Mouse (Mus musculus): Measurements from ENCODE around the gene Tenm4.
"Not testable (repeated sequence)": the region's sequence is repeated elsewhere in the genome, so short reads cannot be mapped to it uniquely, and the experiment has no call there.

Tenm4 gene

DNA sequence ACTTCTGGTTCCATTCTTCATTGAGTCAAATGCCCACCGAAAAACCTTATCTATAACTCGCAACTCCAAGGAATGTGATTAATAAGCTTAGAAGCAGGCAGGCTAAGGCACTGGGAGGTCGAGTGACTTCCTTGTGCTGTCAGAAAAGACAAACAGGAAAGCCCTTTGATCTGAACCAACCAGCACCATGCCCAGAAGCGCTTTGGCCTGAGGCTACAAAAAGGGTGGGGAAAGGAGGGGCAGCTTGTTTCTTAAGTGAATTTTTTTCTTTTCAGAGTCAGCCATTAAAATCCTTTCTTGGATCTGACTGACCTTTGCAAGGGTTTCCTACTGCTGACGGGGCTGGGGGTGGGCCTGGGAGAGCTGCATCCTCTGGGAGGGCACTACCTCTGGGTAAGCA lies 731.1 kb downstream of the Tenm4 start:
- DNase-seq (ENCODE audit: low read depth), result no peak

DNA sequence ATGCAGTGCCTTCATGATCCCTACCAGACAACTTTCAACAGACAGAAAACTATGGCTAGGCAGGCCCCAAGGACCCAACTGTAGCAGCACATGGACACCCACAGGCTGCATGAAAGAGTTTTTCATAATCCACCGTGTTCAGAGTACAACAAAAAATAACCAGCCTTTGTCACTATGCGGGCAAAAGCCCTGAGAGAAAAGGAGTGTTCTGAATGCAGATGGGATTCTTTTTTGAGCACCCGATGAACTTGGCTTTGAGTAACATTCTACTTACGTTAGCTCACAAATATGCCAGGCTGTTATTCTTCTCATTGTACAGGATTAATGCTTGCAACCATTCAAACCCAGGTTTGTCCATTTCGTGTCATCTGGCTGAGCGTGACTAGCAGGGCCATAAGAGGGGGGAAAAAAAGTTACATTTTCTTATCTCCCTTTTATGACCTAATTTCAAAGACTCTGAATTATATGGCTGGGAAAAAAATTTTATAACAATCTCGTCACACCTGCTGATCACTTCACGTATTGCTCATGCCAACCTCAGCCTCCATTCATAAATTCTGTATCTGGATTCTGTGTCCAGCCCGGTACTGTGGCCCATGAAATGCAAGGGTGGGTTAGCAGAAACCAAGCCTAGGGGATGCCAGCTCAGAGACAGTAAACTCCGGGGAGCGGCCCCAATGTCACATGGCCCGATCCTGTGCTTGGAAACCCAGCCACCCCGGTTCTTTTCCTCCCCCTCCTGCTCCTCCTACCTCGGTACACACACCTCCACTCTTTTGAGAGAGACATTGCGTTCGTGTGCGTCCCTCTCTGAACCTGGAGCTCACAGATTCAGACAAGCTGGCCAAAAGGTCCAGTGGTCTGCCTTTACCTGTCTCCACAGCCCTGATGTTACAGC lies 732.3 kb downstream of the Tenm4 start:
- DNase-seq (ENCODE audit: low read depth), result no peak

DNA sequence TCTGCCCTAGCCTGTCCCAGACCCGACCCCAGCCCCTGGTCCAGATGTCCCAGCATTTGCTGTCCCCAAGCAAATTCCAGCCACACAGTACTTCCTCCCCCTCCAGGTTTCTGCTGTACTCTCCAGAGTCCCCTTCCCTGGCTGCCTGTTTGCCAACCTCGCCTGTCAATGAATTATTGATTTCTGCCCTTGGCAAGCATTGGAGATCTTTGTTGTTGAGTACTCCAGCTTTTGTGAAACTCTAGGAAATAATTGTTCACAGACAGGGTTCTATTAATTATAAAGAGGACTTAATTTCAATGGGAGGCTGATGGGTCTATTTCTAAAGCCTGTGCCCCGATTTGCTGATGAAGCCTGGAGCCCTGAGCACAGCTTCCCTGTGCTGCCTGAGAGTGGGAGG lies 733.4 kb downstream of the Tenm4 start:
- DNase-seq (ENCODE audit: low read depth), result no peak

DNA sequence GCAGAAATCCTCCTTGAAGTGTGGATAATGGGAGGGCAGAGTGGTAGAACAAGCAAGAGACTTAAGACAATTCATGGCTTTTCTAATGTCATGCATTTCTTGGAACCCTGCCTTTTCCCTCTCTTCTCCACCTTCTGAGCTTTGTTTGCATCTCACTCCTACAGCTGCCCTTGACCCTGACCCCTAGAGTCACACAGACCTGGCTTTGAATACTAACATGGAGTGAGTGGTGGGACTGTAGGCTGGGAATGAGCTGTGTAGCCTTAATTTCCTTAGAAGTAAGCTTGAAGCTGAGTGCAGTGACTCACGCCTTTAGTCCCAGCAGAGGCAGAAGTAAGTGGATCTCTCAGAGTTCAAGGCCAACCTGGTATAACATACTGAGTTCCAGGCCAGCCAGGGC lies 733.9 kb downstream of the Tenm4 start:
- no peak for DNase-seq (ENCODE audit: low read depth)

DNA sequence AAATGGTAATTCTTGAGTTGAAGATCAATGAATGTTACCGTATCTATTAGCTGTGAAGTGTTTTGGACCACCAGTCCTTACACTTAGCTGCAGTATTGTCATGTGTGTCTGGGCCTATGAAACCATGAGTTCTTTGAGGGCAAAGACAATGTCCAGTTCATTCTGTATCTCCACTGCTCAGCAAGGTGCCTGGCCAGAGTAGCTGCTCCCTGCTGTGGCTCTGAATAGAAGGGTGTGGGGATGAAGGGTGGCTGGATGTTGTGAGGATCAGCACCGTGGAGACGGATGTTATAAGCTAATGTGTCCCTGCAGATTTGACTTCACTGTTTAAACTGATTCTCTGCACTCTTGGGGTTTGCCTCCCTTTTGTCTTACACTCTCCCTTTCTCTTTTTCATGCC lies 734.4 kb downstream of the Tenm4 start:
- no peak for DNase-seq (ENCODE audit: low read depth)

DNA sequence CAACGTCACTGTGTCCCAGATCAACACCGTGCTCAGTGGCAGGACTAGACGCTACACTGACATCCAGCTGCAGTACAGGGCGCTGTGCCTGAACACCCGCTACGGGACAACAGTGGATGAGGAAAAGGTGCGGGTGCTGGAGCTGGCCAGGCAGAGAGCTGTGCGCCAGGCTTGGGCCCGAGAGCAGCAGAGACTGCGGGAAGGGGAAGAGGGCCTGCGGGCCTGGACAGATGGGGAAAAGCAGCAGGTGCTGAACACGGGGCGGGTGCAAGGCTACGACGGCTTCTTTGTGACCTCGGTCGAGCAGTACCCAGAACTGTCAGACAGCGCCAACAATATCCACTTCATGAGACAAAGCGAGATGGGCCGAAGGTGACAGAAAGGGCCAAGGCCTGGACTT lies 735.2 kb downstream of the Tenm4 start:
- DNase-seq (ENCODE audit: low read depth), result no peak

DNA sequence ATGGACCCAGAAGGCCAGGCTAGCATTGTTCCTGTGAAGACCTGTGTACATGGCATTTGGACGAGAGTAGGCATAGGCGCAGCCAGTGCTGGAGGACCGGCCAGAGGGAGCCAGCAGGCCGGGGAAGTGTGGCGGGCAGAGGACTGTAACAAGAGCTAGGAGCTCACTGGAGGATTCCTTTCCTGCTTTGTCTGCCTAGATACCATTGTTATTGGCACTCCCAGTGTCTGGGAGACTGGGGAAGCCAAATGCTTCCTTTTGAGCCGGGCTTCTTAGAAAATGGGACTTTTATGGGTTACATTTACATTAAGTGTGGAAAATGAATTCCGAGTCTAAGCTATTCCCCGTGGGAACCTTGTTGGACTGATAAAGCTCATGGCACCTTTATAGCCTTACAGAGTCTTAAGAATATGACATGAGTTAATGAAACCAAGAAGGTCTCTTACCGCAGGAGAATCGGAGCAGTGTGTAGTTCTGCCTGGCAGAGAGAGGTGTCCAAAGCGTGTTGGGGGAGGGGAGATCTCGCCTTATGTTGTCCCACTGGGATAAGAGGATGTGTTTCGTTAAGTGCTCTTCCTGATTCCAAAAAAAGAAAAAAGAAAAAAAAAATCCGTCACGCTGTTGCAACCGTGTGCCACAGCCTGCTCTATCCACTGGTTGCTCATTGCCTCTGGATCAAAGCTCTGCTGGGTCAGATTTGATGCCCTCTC lies 737.1 kb downstream of the Tenm4 start:
- DNase-seq (ENCODE audit: low read depth), result no peak

DNA sequence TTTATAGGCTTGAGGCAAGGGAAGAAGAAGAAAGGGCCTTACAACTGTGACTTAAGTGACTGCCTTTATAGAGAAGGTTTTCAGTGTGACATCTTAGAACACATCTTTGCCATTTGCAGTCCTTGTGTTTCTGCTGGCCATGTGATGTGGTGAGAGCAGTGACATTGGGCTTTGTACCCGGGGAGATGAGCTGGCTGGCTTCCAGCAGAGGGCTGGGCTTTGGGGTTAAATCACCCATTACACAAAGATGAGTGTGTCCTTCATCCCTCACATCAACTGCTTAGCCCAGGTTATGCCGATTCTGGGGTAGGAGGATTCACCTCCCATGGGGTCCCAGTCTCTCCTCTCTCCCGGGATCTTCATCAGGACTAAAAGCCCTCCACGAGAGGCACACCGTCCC lies 738.8 kb downstream of the Tenm4 start:
- DNase-seq (ENCODE audit: low read depth), result peak; percentile 2

DNA sequence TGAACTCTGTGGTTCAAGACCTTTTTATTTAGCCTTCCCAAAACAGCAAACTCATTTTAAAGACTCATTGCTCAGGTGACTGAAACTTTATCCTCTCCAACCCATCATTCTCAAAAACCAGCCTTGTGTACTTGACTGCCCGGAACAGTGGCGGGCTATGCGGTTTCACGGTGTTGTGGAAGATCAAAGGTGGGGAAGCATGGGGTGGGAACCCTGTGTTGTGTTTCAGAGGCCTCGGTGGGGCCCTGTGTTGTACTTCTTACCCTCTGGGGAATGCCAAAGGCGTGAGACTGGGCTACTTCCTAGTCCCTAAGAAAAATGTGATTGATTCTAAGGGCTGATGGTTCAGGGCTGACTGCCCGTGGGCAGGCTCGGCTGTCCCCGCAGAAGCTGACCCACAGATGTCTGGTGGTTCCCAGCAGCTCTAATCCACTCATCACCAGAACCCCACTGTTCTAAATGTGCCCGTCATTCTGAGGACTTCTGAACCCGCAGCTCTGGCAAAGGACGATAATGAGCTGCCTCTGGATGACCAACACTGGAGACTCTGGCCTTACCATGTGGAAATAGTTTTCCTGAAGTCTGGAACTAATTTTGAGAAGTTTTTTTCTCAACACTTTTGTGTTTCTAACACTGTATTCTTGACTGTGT lies 739.4 kb downstream of the Tenm4 start:
- no peak for DNase-seq (ENCODE audit: low read depth)

DNA sequence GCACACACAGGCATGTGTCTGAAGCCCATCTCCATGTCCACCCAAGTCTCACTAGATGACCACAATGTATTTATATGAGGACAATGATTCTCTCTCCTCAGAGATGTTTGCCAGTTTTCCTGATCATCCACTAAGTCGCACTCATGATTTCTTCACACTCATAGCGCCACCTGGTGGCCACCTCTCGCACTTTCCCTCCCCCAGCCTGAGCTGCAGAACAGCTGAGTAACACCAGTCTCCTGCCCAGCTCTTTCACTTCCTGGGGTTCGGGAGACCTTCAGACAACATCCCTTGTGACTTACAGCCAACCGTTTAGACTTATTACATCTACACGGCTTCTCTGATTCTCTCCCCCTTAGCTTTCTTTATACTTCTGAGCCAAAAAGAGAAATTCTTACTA lies 743.0 kb downstream of the Tenm4 start:
- DNase-seq (ENCODE audit: low read depth), result peak; percentile 75

DNA sequence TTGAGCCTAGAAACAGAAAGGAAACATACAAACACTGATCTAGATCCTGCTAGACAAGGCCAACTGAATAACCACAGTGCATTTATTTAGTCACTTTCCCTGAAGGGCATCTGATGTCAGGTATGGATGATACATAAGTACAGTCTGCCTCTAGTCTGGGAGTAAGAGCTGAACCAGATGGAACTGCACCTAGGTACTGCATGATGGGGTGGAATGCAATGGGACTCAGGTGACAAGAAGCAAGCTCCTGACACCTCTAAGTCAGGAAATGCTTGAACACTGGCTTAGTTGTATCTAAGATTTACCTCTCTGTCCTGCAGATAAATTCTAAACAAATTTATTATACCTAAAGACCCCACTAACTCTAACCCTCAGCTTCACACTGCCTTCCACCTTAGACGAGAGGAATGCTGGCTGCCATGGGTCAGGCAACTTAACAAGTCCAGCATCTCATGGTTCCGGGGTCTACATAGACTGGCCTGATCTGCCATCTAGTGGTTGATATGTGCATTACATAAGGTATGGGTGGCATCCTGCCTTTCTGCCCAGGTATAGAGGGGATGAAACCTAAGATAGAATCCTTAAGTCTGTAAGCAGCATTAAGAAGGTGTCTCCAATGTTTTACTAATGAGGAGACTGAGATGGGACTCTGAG lies 744.5 kb downstream of the Tenm4 start:
- peak; percentile 71 for DNase-seq (ENCODE audit: low read depth)

DNA sequence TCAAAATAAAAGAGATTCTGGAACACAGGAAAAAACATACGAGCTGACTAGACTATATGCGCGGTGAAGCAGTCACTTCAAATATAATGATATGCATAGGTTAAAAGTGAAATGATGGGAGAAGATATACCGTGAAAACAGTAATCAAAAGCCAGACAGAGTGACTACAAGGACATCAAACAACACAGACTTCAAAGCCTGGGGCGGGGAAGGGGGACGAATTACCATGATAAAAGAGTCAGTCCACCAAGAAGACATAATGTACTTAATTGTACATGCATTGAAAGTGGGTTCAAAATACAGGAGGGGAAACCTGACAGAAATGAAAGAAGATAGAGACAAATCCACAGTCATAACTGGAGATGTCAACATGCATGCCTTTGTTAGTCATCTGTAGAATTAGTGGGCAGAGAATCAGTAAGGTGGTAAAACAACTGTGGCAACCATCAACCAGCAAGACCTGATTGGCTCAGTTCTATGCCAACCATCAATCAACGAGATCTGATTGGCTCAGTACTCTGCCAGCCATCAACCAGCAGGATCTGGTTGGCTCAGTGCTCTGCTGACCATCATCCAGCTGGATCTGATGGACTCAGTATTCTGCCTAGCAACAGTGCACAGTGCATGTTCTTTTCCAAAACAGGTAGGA lies 749.5 kb downstream of the Tenm4 start:
- peak; percentile 12 for DNase-seq (ENCODE audit: low read depth)

DNA sequence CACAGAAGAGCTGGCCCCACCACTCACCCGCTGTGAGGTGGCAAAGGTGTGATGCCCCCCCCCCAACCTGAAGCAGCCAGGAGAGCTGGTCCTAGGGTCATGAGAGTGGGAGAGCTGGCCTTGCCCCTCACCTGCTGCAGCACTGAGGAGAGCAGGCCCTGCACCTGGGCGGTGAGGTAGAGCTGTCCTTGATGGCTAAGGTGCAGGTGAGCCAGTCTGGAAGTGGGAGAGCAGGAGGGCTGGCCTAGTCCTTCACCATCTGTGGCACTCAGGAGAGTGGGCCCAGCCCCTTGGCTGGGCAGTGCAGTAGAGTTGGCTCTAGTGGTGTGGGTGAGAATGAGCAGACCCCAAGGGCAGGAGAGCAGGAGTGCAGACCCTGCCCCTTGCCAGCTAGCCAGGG lies 751.9 kb downstream of the Tenm4 start:
- no peak for DNase-seq (ENCODE audit: low read depth)

DNA sequence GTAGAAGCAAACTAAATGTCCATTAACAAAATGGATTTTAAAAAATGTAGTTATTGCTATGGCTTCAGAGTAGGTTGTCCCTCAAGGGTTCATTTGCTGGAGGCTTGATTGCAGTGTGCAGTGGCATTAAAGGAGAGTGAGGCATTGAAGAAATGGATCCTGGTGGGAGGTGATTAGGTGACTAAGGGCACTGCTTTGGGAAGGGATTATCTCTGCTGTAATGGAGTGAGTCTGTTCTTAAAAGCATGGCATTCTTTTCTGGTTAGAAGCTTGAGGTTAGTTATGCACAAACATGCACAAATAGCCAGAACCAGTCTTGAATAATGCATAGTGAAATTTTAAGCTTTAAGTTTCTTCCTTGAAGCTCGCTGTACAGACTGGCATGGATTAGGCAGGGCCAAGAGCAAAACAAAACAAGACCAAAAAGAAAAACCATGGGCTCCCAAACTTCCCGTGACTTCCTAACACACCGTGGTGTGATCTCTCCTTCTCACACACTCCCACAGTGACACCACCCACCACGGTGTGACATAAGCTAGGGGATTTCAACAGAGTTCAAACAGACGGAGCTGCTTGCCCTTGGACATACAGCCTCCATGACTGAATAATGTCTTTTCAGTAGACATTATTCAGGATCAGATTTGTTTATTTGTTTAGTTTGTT lies 772.8 kb downstream of the Tenm4 start:
- no peak for DNase-seq (ENCODE audit: low read depth)

DNA sequence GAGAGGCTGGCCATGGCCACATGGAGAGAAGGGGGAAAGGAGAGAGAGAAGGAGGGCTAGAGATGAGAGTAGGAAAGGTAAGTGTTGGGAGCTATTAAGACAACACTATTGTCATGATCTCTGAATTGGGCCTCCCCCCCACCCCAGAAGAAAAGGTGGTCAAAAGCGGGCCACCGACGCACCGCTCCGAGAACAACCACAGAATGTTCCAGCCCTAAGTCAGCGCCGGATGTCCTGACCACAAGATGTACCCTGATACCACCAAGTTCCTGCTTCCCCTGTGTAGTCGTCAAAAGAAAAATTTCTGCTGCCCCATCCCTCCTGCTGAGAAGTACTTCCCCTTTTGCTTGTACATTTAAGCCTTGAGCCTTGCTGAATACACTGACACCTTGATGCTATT lies 775.5 kb downstream of the Tenm4 start:
- not testable (repeated sequence) for DNase-seq (ENCODE audit: low read depth)

DNA sequence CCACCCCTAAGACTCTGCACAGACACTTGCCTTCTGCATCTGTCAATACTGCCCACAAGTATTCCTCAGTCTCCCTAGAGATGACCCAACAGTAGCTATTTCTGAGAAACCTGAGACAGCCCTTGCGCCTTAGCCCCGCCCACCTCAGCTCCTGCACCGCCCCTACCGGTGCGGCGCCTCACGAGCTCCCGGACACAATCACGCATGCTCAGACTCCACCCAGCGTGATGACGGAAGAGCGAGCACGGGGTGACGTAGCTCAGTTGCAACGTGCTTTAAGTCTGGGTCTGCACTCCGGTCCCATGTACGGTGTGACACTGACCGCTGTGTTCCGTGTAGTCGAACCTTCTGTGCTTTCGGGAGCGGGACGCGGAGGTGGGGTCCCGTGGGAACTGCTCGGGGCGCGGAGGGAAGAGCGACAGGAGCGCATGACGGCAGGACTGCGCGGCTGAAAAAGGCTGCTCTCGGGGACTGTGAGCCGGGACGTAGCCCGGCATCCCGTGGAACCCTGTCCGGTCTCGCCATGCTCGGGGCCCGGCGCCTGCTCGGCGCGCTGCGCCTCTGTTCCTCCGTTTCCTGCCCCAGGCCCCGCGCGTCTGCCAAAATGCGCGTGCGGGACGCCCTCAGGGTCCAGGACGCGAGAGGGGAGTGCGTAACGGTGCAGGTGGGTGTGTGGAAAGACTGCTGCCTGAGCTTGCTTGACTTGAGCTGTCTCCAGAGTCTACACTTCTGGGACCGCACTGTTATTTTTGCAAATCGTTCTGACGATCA lies 780.4 kb downstream of the Tenm4 start, which contains the start of gene Nars2:
Gene Nars2 (plus strand): TSS at position 225 of the 771 bp plus-strand sequence.
- DNase-seq (ENCODE audit: low read depth), result peak; percentile 98

DNA sequence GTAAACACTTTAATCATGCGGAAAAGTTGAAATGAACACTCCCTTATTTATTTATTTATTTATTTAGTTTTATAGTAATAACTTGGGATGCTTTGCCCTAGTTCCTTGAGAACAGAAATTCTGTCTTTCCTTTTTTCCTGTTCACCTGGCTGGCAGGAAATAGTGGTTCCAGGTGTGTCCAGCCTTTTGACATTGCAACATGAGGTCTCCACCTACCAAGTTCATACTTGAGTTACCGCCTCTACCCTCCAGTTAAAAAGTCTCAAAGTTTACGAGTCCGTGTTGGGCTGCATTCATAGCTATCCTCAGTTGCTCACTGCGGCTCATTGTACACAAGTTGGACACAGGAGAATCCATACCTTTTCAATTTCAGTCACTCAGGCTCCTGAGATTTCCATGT lies 781.0 kb downstream of the Tenm4 start:
- DNase-seq (ENCODE audit: low read depth), result peak; percentile 20

DNA sequence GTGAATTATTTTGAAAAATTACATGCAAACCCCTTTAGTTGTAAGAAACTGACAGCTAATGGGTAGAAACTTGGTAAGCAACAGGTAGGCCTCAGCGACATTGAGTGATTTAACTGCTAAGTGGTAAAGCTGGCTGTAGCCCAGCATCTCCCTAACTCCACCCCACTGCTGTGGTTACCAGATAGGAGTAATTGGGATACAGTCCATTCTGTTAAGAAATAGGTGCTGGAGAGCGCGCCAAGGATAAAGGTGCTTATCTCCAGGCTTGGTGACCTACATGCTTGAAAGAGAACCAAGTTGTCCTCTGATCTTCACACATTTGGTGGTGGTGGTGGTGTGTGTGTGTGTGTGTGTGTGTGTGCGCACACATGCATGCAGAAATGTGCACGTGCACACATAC lies 788.1 kb downstream of the Tenm4 start:
- DNase-seq (ENCODE audit: low read depth), result no peak

Measured in 416B (cell line).